Mouse (Mus musculus): ENCODE measurements at regions not wholly inside any gene's neighbourhood (a gene's known extent, or its start where the extent isn't known, plus 50 kb on each side); places are given as distances from the start of the nearest gene placed in this dataset.

DNA sequence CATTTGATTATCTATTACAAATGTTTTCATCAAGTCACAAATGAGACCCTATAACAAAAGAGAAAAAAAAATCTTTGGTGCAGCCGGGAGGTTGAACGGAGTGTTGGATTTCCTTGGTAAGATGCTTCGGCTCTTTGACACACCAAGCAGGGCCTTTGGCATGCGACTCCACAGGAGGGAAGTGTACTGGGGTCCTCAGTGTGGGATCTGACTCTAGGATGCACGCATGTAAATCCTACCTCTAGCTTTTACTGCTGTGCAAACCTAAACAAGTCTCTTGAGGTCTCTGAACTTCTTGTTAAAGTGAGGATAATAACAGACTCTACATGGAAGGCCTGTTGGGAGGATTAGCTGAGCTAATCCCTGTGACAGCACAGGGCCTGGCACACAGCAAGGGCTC lies 257.6 kb upstream of the Irx3 start:
- no peaks in the 10 kb centered on the region; the same call in 1 of the 2 replicates for H3K4me1 ChIP-seq (replicated peaks; ENCODE audit: control insufficient read depth, insufficient read depth, low read length)
- H3K27me3 ChIP-seq (replicated peaks; ENCODE audit: control insufficient read depth, insufficient read depth, low read length): no peaks in the 10 kb centered on the region
- H3K9me3 ChIP-seq (ENCODE audit: control insufficient read depth, low read length): no peaks in the 10 kb centered on the region
- DNase-seq (ENCODE audit: low spot score): no peak
- no peak overlapping the region for H3K27ac ChIP-seq (ENCODE audit: low read depth)
- ATAC-seq (replicated peaks; ENCODE audit: low FRiP score, low TSS enrichment, low read depth): no peak
- H3K4me3 ChIP-seq (ENCODE audit: low read depth, low read length): no peak overlapping the region
- no peaks in the 10 kb centered on the region for H3K36me3 ChIP-seq (ENCODE audit: control insufficient read depth, insufficient read depth, low read length)
- no peak overlapping the region for H3K9ac ChIP-seq (ENCODE audit: low read length)
- 83% methylated on average over 5 of the region's 5 CpGs for WGBS
- H3K4me2 ChIP-seq (ENCODE audit: low read length): no peak overlapping the region

DNA sequence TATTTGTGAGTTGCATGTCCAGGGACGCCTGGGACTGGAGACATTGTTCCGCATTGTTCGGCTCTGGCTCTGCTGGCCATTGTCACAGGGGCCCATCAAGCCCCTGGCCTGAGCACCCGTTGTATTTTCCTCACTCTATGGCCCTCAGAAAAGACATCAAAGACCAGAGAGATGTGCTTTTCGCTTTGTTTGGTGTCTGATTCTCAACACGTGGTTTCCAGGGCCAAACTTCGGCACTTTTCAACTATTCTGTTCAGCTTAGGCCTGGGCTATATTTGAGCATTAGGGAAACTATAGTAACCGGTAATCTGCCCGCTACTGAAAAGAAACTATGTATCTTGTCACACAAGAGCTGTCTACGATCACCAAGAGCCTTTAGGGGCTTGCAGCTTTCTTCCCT lies 257.1 kb upstream of the Irx3 start:
- no peak overlapping the region for H3K9ac ChIP-seq (ENCODE audit: low read length)
- no peaks in the 10 kb centered on the region for H3K9me3 ChIP-seq (ENCODE audit: control insufficient read depth, low read length)
- no peaks in the 10 kb centered on the region for H3K4me1 ChIP-seq (replicated peaks; ENCODE audit: control insufficient read depth, insufficient read depth, low read length)
- no peak overlapping the region for H3K4me2 ChIP-seq (ENCODE audit: low read length)
- no peak for ATAC-seq (replicated peaks; ENCODE audit: low FRiP score, low TSS enrichment, low read depth)
- no peak overlapping the region for H3K27ac ChIP-seq (ENCODE audit: low read depth)
- H3K4me3 ChIP-seq (ENCODE audit: low read depth, low read length): no peak overlapping the region
- no peaks in the 10 kb centered on the region for H3K36me3 ChIP-seq (ENCODE audit: control insufficient read depth, insufficient read depth, low read length)
- no peaks in the 10 kb centered on the region for H3K27me3 ChIP-seq (replicated peaks; ENCODE audit: control insufficient read depth, insufficient read depth, low read length)
- DNase-seq (ENCODE audit: low spot score): no peak
- 59% methylated on average over 10 of the region's 10 CpGs for WGBS

DNA sequence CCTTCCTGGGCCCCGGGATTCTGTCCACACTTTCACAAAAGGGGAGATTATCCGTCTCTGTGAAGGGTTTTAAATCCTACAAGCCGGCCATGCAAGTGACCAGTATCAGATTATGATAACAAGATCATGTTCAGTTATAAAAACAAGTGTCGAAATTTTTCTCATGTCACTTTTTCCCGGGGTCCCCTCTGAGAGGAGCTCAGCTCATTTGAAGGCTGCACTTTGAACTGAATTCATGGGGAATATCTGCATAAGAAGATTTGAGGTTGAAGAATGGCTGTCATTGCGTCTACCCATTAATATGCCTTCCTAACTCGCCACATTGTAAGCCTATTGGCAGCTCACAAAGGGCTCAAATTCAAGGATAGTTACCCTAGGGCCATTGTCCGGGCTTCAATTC lies 256.0 kb upstream of the Irx3 start:
- H3K9ac ChIP-seq (ENCODE audit: low read length): no peak overlapping the region
- H3K36me3 ChIP-seq (ENCODE audit: control insufficient read depth, insufficient read depth, low read length): no peaks in the 10 kb centered on the region
- H3K4me2 ChIP-seq (ENCODE audit: low read length): no peak overlapping the region
- no peak overlapping the region for H3K27ac ChIP-seq (ENCODE audit: low read depth)
- no peaks in the 10 kb centered on the region for H3K4me1 ChIP-seq (replicated peaks; ENCODE audit: control insufficient read depth, insufficient read depth, low read length)
- DNase-seq (ENCODE audit: low spot score): no peak
- no peak for ATAC-seq (replicated peaks; ENCODE audit: low FRiP score, low TSS enrichment, low read depth)
- no peaks in the 10 kb centered on the region for H3K9me3 ChIP-seq (ENCODE audit: control insufficient read depth, low read length)
- no peak overlapping the region for H3K4me3 ChIP-seq (ENCODE audit: low read depth, low read length)
- 73% methylated on average over 8 of the region's 8 CpGs for WGBS
- H3K27me3 ChIP-seq (replicated peaks; ENCODE audit: control insufficient read depth, insufficient read depth, low read length): no peaks in the 10 kb centered on the region

DNA sequence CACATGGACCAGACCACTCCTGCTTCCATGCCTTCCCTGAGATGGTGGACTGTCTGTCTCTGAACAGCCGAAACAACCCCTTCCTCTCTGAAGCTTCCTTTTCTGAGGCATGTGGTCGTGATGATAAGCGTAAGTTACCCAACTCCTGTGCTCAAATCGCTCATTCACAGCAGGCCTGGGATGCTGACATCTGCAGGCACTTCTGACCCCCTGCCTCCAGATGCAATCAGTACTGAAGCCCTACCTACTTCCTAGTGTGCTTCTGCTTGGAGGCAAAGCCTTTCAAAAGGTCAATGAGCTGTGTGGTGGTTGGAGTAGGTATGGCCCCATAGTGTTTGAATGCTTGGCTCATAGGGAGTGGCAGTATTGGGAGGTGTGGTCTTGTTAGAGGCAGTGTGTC lies 253.7 kb upstream of the Irx3 start:
- Histone ChIP-seq H3K9ac (ENCODE audit: low read length) (no peak overlapping the region), H3K27ac (ENCODE audit: low read depth) (no peak overlapping the region), H3K9me3 (ENCODE audit: control insufficient read depth, low read length) (no peaks in the 10 kb centered on the region), H3K4me3 (ENCODE audit: low read depth, low read length) (no peak overlapping the region), H3K4me2 (ENCODE audit: low read length) (no peak overlapping the region), H3K27me3 (replicated peaks; ENCODE audit: control insufficient read depth, insufficient read depth, low read length) (no peaks in the 10 kb centered on the region), H3K36me3 (ENCODE audit: control insufficient read depth, insufficient read depth, low read length) (no peaks in the 10 kb centered on the region), H3K4me1 (replicated peaks; ENCODE audit: control insufficient read depth, insufficient read depth, low read length) (no peaks in the 10 kb centered on the region)
- WGBS: 78% methylated on average over 4 of the region's 4 CpGs
- DNase-seq (ENCODE audit: low spot score): no peak
- no peak for ATAC-seq (replicated peaks; ENCODE audit: low FRiP score, low TSS enrichment, low read depth)

DNA sequence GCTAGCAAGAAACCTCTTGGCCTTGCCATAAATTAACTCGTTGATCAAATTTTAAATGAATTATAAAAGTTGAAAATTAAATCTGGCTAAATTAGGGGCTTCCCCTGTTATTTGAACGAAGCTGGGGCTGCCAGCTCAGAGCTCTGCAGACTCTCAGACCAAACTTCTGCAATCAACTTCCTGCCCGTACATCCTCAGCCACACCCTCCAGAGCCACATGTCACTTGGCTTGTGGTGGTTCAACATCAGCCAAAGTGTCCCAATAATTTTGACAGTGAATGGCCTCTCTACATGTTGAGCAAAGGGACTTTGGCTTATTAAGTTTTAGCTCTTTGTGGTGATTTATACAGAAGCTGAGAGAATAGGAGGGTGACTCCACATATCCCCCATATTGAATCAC lies 242.8 kb upstream of the Irx3 start:
- no peak overlapping the region for H3K27ac ChIP-seq (ENCODE audit: low read depth)
- H3K36me3 ChIP-seq (ENCODE audit: control insufficient read depth, insufficient read depth, low read length): no peaks in the 10 kb centered on the region
- peaks cover 4% of the 10 kb centered on the region; the same call in 1 of the 2 replicates for H3K9me3 ChIP-seq (ENCODE audit: control insufficient read depth, low read length)
- H3K9ac ChIP-seq (ENCODE audit: low read length): no peak overlapping the region
- H3K4me1 ChIP-seq (replicated peaks; ENCODE audit: control insufficient read depth, insufficient read depth, low read length): no peaks in the 10 kb centered on the region
- H3K27me3 ChIP-seq (replicated peaks; ENCODE audit: control insufficient read depth, insufficient read depth, low read length): no peaks in the 10 kb centered on the region
- ATAC-seq (replicated peaks; ENCODE audit: low FRiP score, low TSS enrichment, low read depth) (no peak), DNase-seq (ENCODE audit: low spot score) (no peak)
- 66% methylated on average over 3 of the region's 3 CpGs for WGBS
- no peak overlapping the region for H3K4me2 ChIP-seq (ENCODE audit: low read length)
- no peak overlapping the region for H3K4me3 ChIP-seq (ENCODE audit: low read depth, low read length)

DNA sequence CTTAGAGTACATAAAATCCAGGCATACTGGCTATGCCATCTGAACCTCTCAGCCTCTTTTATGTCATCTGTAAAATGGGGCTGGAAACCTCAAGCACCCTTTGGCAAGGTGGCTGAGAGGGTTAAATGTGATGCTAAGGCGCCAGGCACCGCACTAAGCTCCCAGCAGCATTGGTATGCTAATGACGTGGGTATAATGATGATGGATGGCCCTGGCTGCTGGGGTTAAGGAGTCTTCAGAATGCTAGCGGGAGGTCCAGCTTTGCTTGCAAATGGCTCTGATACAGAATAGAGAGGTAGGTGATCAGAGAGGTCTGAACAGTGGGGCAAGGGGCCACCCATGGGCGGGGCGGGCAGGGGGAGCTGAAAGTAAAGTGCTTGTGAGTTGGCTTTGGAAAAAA lies 241.1 kb upstream of the Irx3 start:
- peaks cover 4% of the 10 kb centered on the region; the same call in 1 of the 2 replicates for H3K9me3 ChIP-seq (ENCODE audit: control insufficient read depth, low read length)
- no peaks in the 10 kb centered on the region for H3K36me3 ChIP-seq (ENCODE audit: control insufficient read depth, insufficient read depth, low read length)
- no peak overlapping the region for H3K27ac ChIP-seq (ENCODE audit: low read depth)
- no peak overlapping the region for H3K4me2 ChIP-seq (ENCODE audit: low read length)
- no peak for ATAC-seq (replicated peaks; ENCODE audit: low FRiP score, low TSS enrichment, low read depth)
- H3K4me1 ChIP-seq (replicated peaks; ENCODE audit: control insufficient read depth, insufficient read depth, low read length): no peaks in the 10 kb centered on the region
- WGBS: 16% methylated on average over 6 of the region's 6 CpGs
- no peak overlapping the region for H3K4me3 ChIP-seq (ENCODE audit: low read depth, low read length)
- no peaks in the 10 kb centered on the region for H3K27me3 ChIP-seq (replicated peaks; ENCODE audit: control insufficient read depth, insufficient read depth, low read length)
- DNase-seq (ENCODE audit: low spot score): no peak
- no peak overlapping the region for H3K9ac ChIP-seq (ENCODE audit: low read length)

DNA sequence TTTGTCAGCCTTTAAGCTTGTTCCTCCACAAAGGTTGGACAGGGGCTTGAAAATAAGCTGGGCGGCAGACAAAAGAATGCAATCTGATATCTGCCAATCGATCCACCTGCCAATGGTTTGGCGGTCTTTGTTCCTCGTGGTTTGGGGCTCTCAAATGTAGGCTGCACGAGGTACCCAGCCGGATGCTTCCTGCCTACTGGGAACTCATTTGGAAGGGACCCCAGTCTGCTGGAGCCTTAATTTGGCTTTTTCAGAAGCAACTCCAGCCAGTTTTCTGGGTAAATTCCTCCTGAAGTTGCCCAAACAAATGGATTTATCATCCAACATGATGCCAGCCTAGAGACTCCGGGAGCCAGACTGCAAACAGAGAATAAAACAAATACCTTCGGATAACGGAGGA lies 228.1 kb upstream of the Irx3 start:
- Histone ChIP-seq H3K36me3 (ENCODE audit: control insufficient read depth, insufficient read depth, low read length) (no peaks in the 10 kb centered on the region), H3K9me3 (ENCODE audit: control insufficient read depth, low read length) (no peaks in the 10 kb centered on the region), H3K4me3 (ENCODE audit: low read depth, low read length) (no peak overlapping the region), H3K9ac (ENCODE audit: low read length) (no peak overlapping the region), H3K4me1 (replicated peaks; ENCODE audit: control insufficient read depth, insufficient read depth, low read length) (no peaks in the 10 kb centered on the region), H3K27me3 (replicated peaks; ENCODE audit: control insufficient read depth, insufficient read depth, low read length) (peaks cover 24% of the 10 kb centered on the region), H3K4me2 (ENCODE audit: low read length) (no peak overlapping the region), H3K27ac (ENCODE audit: low read depth) (no peak overlapping the region)
- 45% methylated on average over 9 of the region's 9 CpGs for WGBS
- ATAC-seq (replicated peaks; ENCODE audit: low FRiP score, low TSS enrichment, low read depth) (no peak), DNase-seq (ENCODE audit: low spot score) (no peak)

DNA sequence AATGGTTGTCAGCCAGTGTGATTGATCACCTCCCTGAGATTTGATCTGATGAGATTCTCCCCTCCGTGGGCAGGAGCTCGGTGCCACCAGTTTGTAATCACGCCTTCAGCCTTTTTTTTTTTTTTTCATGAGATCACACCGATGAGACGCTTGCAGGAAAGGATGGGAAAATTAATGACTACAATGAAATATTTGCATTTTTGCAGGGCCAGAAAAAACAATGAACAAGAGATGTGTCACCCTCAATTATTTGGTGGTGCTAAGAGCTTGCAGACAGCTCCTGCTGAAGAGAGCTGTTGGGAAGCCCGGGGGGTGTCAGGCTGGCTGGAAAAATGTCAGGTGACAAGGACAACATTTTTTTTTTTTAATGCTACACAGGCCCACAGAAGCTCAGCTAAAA lies 227.6 kb upstream of the Irx3 start:
- ATAC-seq (replicated peaks; ENCODE audit: low FRiP score, low TSS enrichment, low read depth): no peak
- H3K27me3 ChIP-seq (replicated peaks; ENCODE audit: control insufficient read depth, insufficient read depth, low read length): peaks cover 24% of the 10 kb centered on the region

DNA sequence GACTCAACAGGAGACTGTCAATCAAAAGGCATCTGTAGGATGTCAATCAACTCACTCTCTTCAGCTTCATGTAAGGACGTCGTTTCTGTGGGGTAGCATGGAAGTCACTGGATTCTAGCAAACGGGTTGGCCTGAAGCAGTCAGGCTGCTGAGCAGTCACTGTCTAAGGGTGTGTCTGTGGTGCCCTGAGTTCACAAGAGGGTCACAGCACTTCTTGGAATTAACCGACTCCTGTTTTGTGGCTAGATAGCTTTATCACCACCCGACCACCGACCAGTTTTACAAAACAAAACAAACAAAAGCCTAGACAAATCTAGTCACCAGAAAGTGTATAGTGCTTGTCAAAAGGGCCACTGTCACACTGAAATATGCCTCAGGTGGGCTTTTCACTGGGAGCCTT lies 226.4 kb upstream of the Irx3 start:
- no peaks in the 10 kb centered on the region for H3K9me3 ChIP-seq (ENCODE audit: control insufficient read depth, low read length)
- peaks cover 24% of the 10 kb centered on the region for H3K27me3 ChIP-seq (replicated peaks; ENCODE audit: control insufficient read depth, insufficient read depth, low read length)
- no peak overlapping the region for H3K4me2 ChIP-seq (ENCODE audit: low read length)
- no peak overlapping the region for H3K27ac ChIP-seq (ENCODE audit: low read depth)
- 14% methylated on average over 6 of the region's 6 CpGs for WGBS
- no peak overlapping the region for H3K9ac ChIP-seq (ENCODE audit: low read length)
- H3K4me3 ChIP-seq (ENCODE audit: low read depth, low read length): no peak overlapping the region
- no peaks in the 10 kb centered on the region for H3K36me3 ChIP-seq (ENCODE audit: control insufficient read depth, insufficient read depth, low read length)
- no peaks in the 10 kb centered on the region for H3K4me1 ChIP-seq (replicated peaks; ENCODE audit: control insufficient read depth, insufficient read depth, low read length)
- ATAC-seq (replicated peaks; ENCODE audit: low FRiP score, low TSS enrichment, low read depth): no peak
- DNase-seq (ENCODE audit: low spot score): no peak

More for the DNA sequence above, 227.6 kb upstream of the Irx3 start:
- DNase-seq (ENCODE audit: low spot score): no peak
- 34% methylated on average over 6 of the region's 6 CpGs for WGBS
- Histone ChIP-seq H3K27ac (ENCODE audit: low read depth) (no peak overlapping the region), H3K9ac (ENCODE audit: low read length) (no peak overlapping the region), H3K4me1 (replicated peaks; ENCODE audit: control insufficient read depth, insufficient read depth, low read length) (no peaks in the 10 kb centered on the region), H3K4me2 (ENCODE audit: low read length) (no peak overlapping the region), H3K36me3 (ENCODE audit: control insufficient read depth, insufficient read depth, low read length) (no peaks in the 10 kb centered on the region), H3K4me3 (ENCODE audit: low read depth, low read length) (no peak overlapping the region), H3K9me3 (ENCODE audit: control insufficient read depth, low read length) (no peaks in the 10 kb centered on the region)
